Mouse (Mus musculus): ENCODE results near the gene Galnt3. TPM values are rescaled to one million over a fixed set of nuclear protein-coding genes. Genes with fewer than 3 reads are reported as not detected.
A peak's percentile ranks its signal among the peaks of the same experiment; 100 is the strongest.

Galnt3 gene
- polyA plus RNA-seq, 1 experiment from 2014 or later = 1.0 TPM

DNA sequence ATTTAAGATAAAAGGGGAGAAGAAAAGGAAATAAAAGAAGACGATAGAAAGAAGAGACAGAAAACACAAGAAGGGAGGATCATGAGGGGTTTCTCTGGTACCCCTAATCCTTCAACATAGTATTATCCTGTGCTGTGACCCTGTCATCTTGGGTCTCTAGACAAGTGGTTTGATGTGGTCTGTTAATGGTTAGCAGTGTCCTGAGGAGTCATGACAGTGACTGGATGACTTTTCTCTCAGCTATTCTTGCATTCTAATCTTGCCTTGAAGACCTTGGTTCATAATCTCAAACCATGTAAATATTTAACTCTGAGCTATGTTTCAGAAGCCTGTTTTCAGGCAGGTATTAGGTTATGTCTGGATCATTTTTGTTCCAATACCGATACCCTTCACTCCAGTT, 17.9 kb upstream of the Galnt3 start:
- whole genome bisulfite sequencing = 92% methylated on average over 2 of the region's 2 CpGs

GRCm38 (mm10) chr2:66142268-66142667, 17.5 kb upstream of the Galnt3 start:
- Histone ChIP-seq H3K4me3 (no peak overlapping the region), H3K4me1 (replicated peaks) (peaks cover 3% of the 10 kb centered on the region; the same call in 1 of the 2 replicates), H3K27me3 (no peaks in the 10 kb centered on the region), H3K36me3 (no peaks in the 10 kb centered on the region), H3K27ac (no peak overlapping the region), H3K9ac (no peak overlapping the region), H3K4me2 (no peak overlapping the region), H3K9me3 (no peaks in the 10 kb centered on the region)
- 93% methylated on average over 2 of the region's 2 CpGs for WGBS
- no peak for ATAC-seq (ENCODE audit: low FRiP score)

More for the DNA sequence above, 17.9 kb upstream of the Galnt3 start:
- no peak for ATAC-seq (ENCODE audit: low FRiP score)
- H3K9ac ChIP-seq = no peak overlapping the region
- no peak overlapping the region for H3K4me2 ChIP-seq
- H3K27ac ChIP-seq = no peak overlapping the region
- peaks cover 3% of the 10 kb centered on the region; the same call in 1 of the 2 replicates for H3K4me1 ChIP-seq (replicated peaks)
- no peaks in the 10 kb centered on the region for H3K36me3 ChIP-seq
- no peaks in the 10 kb centered on the region for H3K9me3 ChIP-seq
- H3K27me3 ChIP-seq = no peaks in the 10 kb centered on the region
- no peak overlapping the region for H3K4me3 ChIP-seq

GRCm38 (mm10) chr2:66140246-66140645, 15.5 kb upstream of the Galnt3 start:
- H3K27ac ChIP-seq = no peak overlapping the region
- no peak for ATAC-seq (ENCODE audit: low FRiP score)
- no peaks in the 10 kb centered on the region for H3K36me3 ChIP-seq
- H3K9ac ChIP-seq = no peak overlapping the region
- H3K9me3 ChIP-seq = no peaks in the 10 kb centered on the region
- H3K4me2 ChIP-seq = no peak overlapping the region
- H3K27me3 ChIP-seq = no peaks in the 10 kb centered on the region
- no peaks in the 10 kb centered on the region for H3K4me1 ChIP-seq (replicated peaks)
- WGBS = 77% methylated on average over 4 of the region's 4 CpGs
- H3K4me3 ChIP-seq = no peak overlapping the region

DNA sequence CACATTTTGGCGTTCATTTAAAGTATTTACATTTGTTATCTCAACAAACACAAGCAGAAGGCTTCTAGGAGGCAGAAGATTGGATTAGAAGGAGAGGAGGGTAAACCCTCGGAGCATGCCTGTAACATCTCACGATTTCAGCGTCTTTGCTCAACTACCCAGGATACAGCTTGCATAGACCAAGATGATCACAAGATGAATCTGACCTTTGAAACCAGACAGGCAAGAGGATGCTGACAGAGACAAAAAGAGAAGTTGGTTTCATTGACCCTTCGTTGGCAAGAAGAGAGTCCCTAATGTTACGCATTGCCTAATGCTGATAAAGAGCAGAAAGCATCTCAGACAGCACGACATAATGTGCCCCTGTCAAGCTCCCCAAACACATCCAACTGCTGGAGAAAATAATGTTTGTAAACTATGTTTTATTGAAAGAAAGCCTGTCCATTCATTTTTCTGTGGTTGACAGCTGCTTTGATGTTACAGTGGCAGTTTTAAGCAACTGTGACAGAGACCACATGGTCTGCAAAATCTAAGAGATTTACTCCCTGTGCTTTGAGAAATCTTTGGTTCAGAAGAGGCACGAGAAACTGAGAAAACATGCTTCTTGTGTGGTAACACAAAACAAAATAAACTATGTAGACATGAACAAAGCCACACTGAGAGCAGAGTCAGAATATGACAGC, 7.2 kb upstream of the Galnt3 start:
- Histone ChIP-seq H3K27me3 (0 out of 2 replicates have a peak, but pooled peaks cover under 1% of the 10 kb centered on the region), H3K4me3 (no peak overlapping the region), H3K9ac (no peak overlapping the region), H3K27ac (no peak overlapping the region), H3K4me1 (replicated peaks) (no peaks in the 10 kb centered on the region), H3K9me3 (no peaks in the 10 kb centered on the region), H3K4me2 (no peak overlapping the region), H3K36me3 (no peaks in the 10 kb centered on the region)
- no peak for ATAC-seq (ENCODE audit: low FRiP score)
- 74% methylated on average over 8 of the region's 8 CpGs for WGBS

DNA sequence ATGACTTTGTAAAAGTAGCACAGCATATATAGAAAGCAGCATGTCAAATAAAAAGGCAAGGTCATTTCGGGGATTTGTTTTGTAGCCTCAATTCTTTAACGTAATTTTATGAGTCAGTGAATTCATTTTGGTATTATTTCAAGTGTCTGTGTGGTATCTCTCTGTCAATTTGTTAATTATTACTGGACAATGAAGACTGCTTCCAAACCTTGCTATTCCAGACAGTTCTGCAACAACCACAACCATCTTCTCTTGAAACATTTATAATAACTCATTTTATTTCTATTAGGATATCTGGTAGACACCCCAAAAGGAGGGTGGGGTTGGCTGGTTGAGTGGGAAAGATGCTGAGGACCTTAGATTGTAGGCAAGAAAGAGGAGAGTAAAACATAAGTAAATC, 4.1 kb upstream of the Galnt3 start:
- no peak overlapping the region for H3K4me3 ChIP-seq
- no peak overlapping the region for H3K9ac ChIP-seq
- H3K27ac ChIP-seq = no peak overlapping the region
- H3K4me1 ChIP-seq (replicated peaks) = peaks cover 10% of the 10 kb centered on the region
- H3K36me3 ChIP-seq = no peaks in the 10 kb centered on the region
- no peak for ATAC-seq (ENCODE audit: low FRiP score)
- H3K4me2 ChIP-seq = no peak overlapping the region
- peaks cover 25% of the 10 kb centered on the region for H3K27me3 ChIP-seq
- 91% methylated on average over 2 of the region's 2 CpGs for WGBS
- H3K9me3 ChIP-seq = no peaks in the 10 kb centered on the region

DNA sequence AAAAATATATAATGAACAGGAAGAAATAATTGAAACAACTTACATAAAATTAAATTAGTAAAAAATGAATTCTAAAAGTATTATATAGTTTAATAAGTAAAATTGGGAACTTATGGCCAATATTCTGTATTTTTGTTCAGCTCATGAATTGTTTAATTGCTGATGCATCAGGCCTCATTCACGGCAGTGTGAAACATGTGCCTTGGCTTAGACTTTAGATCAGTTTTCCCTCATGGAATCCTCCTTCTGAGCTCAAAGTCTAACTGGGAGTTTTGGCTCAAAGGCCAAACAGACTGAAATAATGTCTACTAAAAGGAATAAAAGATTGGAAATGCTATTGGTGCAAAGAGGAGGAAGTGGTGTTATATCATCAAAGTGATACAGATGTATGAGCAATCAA, 2.7 kb upstream of the Galnt3 start:
- Histone ChIP-seq H3K36me3 (no peaks in the 10 kb centered on the region), H3K4me1 (replicated peaks) (peaks cover 13% of the 10 kb centered on the region), H3K9me3 (no peaks in the 10 kb centered on the region), H3K4me3 (no peak overlapping the region), H3K9ac (no peak overlapping the region), H3K27ac (no peak overlapping the region), H3K27me3 (peaks cover 32% of the 10 kb centered on the region), H3K4me2 (no peak overlapping the region)
- no peak for ATAC-seq (ENCODE audit: low FRiP score)
- WGBS = 70% methylated on average over 1 of the region's 1 CpGs

- no peak overlapping the region for H3K9ac ChIP-seq
- no peak for ATAC-seq (ENCODE audit: low FRiP score)
- no peak overlapping the region for H3K27ac ChIP-seq
- H3K27me3 ChIP-seq = peaks cover 37% of the 10 kb centered on the region
- H3K4me3 ChIP-seq = no peak overlapping the region
- H3K4me2 ChIP-seq = no peak overlapping the region
- H3K4me1 ChIP-seq (replicated peaks) = peaks cover 13% of the 10 kb centered on the region
- H3K36me3 ChIP-seq = no peaks in the 10 kb centered on the region
- H3K9me3 ChIP-seq = no peaks in the 10 kb centered on the region
- 88% methylated on average over 4 of the region's 4 CpGs for WGBS
These were observed 2.1 kb upstream of the Galnt3 start for GRCm38 (mm10) chr2:66126936-66127335.

DNA sequence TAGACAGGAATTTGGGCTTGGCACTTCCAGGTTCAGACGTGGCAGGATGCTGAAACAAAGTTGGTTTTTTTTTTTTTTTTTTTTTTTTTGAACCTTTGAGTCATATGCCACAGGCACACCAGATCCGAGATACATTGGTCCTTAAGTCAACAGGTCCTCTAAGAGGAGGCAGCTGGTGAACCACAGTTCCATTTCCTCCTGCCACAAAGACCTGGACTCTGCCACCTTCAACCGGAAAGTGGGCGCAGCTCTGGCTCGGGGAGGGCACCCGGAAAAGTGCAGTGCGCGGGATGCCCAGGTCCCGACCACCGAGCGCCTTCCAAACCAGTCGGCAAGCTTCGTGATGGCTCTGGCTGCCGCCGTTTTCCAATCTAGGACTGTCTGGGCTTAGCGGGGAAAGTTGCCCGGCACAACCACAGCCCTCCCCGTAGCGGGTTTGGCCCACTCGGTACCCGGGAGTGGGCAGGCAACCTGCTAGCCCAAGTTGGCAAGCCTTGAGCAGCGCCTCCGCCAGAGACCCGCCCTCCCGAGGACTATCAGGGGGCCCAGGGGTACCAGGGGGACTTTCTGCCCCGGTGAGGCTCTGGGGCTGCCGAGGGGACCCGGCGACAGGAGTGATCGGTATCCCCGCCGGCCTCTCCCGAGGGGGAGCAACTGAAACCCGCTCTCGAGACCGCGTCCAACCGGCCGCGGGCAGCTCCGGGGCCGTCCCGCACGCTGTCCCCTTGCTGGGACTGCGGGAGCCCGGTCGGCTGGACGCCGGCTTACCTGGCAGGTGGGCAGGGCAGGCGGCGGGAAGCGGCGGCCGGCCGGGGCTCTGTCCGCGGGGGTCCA, 821 bp downstream of the Galnt3 start:
- Histone ChIP-seq H3K4me3 (peak overlapping the region; percentile 73), H3K4me1 (replicated peaks) (peaks cover 13% of the 10 kb centered on the region), H3K9ac (peak overlapping the region; percentile 74), H3K36me3 (no peaks in the 10 kb centered on the region), H3K27ac (no peak overlapping the region), H3K27me3 (peaks cover 37% of the 10 kb centered on the region), H3K9me3 (no peaks in the 10 kb centered on the region), H3K4me2 (peak overlapping the region; percentile 100)
- ATAC-seq (ENCODE audit: low FRiP score) = peak; percentile 79
- under 1% methylated on average over 44 of the region's 57 CpGs for WGBS

DNA sequence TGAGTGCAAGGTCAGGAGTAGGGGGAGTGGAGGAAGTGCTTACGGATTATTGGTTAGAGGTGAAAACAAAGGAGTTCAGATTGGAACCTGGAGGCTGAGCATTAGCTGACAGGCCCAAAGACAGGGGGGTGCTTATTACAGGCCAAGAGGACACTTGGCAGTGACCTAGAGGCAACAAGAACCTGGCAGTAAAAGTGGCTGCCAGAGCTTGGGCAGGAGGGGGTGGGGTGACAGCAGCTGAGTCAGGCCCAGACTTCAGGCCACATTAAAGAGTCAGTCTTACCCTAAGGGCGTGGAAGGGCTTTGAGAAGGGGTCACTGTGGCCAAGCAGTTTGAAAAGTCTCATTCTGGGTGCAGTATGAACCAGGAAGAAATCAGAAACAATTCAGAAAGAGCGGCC, 7.1 kb downstream of the Galnt3 start:
- Histone ChIP-seq H3K9ac (no peak overlapping the region), H3K36me3 (no peaks in the 10 kb centered on the region), H3K9me3 (no peaks in the 10 kb centered on the region), H3K4me1 (replicated peaks) (no peaks in the 10 kb centered on the region), H3K4me3 (no peak overlapping the region), H3K27me3 (peaks cover 6% of the 10 kb centered on the region), H3K4me2 (no peak overlapping the region), H3K27ac (no peak overlapping the region)
- WGBS = 75% methylated on average over 3 of the region's 3 CpGs
- no peak for ATAC-seq (ENCODE audit: low FRiP score)

- no peaks in the 10 kb centered on the region for H3K36me3 ChIP-seq
- ATAC-seq (ENCODE audit: low FRiP score) = no peak
- no peak overlapping the region for H3K9ac ChIP-seq
- 97% methylated on average over 9 of the region's 9 CpGs for WGBS
- H3K4me2 ChIP-seq = no peak overlapping the region
- no peaks in the 10 kb centered on the region for H3K9me3 ChIP-seq
- H3K4me1 ChIP-seq (replicated peaks) = no peaks in the 10 kb centered on the region
- H3K27me3 ChIP-seq = no peaks in the 10 kb centered on the region
- H3K27ac ChIP-seq = no peak overlapping the region
- H3K4me3 ChIP-seq = no peak overlapping the region
These were observed 16.8 kb downstream of the Galnt3 start for GRCm38 (mm10) chr2:66107864-66108514.

GRCm38 (mm10) chr2:66103740-66104436, 20.9 kb downstream of the Galnt3 start:
- H3K27ac ChIP-seq = no peak overlapping the region

More at GRCm38 (mm10) chr2:66103740-66104436, 20.9 kb downstream of the Galnt3 start:
- 81% methylated on average over 10 of the region's 10 CpGs for WGBS
- no peaks in the 10 kb centered on the region for H3K36me3 ChIP-seq
- no peak overlapping the region for H3K4me3 ChIP-seq
- H3K4me1 ChIP-seq (replicated peaks) = peaks cover 6% of the 10 kb centered on the region; the same call in 1 of the 2 replicates
- no peak overlapping the region for H3K4me2 ChIP-seq
- H3K9ac ChIP-seq = no peak overlapping the region
- 0 out of 2 replicates have a peak, but pooled peaks have one; percentile 28 for ATAC-seq (ENCODE audit: low FRiP score)
- H3K27me3 ChIP-seq = no peaks in the 10 kb centered on the region
- no peaks in the 10 kb centered on the region for H3K9me3 ChIP-seq

Data from hindbrain, embryonic 13.5 days (tissue).